ENCODE assay signal across 13 mouse cellular contexts in genomic region chr5:123027436-123027835, GRCm38 (mm10). TPM values are rescaled to one million over a fixed set of nuclear protein-coding genes. Genes with fewer than 3 reads are reported as not detected.
DNase-seq lines count a peak whose midpoint lies in the region; ATAC-seq lines count a peak whose summit lies in the region.
"Had no signal": no experiment of that assay in that cellular context is flagged by ENCODE, and none has a peak within 500 bp of the region (broad histone marks: within the 10 kb centered on the region; RNA-seq: fewer than 3 reads in every experiment).

No protein-coding gene starts in this region.

- H3K4me3 ChIP-seq in heart, embryonic 16.5 days (ENCODE audit: low read length) = no peak overlapping the region
- no peak overlapping the region for H3K4me3 ChIP-seq in forebrain, embryonic 11.5 days (ENCODE audit: low read depth, low read length)
- H3K4me3 ChIP-seq: embryonic facial prominence, embryonic 10.5 days; forebrain, embryonic 13.5 days; heart, adult 2 months had no signal

- 0 out of 2 replicates have a peak overlapping the region, but pooled peaks have one; percentile 11 for H3K27ac ChIP-seq in heart, embryonic 16.5 days (ENCODE audit: low read length)
- no peak overlapping the region for H3K27ac ChIP-seq in forebrain, embryonic 11.5 days (ENCODE audit: low read depth, low read length)
- H3K27ac ChIP-seq: embryonic facial prominence, embryonic 10.5 days; forebrain, embryonic 13.5 days; heart, adult 2 months had no signal

- peaks cover 21% of the 10 kb centered on the region for H3K36me3 ChIP-seq in heart, embryonic 16.5 days (ENCODE audit: control insufficient read depth, insufficient read depth)
- no peaks in the 10 kb centered on the region for H3K36me3 ChIP-seq in forebrain, embryonic 11.5 days (ENCODE audit: control insufficient read depth, insufficient read depth, low read length)

- no peak for DNase-seq in heart, adult 9 months (ENCODE audit: low spot score in 2 of 2)
- DNase-seq in 416B (ENCODE audit: low read depth) = peak; percentile 54
- DNase-seq in NIH3T3 (ENCODE audit: low read depth) = peak; percentile 9
- peak; percentile 53 to 75 for DNase-seq in kidney, postnatal 36 days
- DNase-seq in thymus, postnatal 25 days = no peak
- no peak for DNase-seq in adrenal gland, postnatal 14 days
- DNase-seq in forebrain, embryonic 11.5 days (ENCODE audit: low spot score) = no peak
- DNase-seq: cerebellum, adult 18-20 months had no signal

- H3K4me1 ChIP-seq in heart, embryonic 16.5 days (ENCODE audit: control insufficient read depth, insufficient read depth, low read length) = peaks cover 21% of the 10 kb centered on the region
- H3K4me1 ChIP-seq in forebrain, embryonic 11.5 days (replicated peaks; ENCODE audit: control insufficient read depth, insufficient read depth, low read length) = no peaks in the 10 kb centered on the region

- no peak for ATAC-seq in heart, embryonic 16.5 days (replicated peaks; ENCODE audit: extremely low read depth, insufficient read depth, low FRiP score)
- no peak for ATAC-seq in forebrain, embryonic 11.5 days (replicated peaks; ENCODE audit: low FRiP score)
- ATAC-seq: forebrain, embryonic 13.5 days had no signal

- H3K4me2 ChIP-seq in heart, embryonic 16.5 days (ENCODE audit: low read depth, low read length) = no peak overlapping the region
- H3K4me2 ChIP-seq in forebrain, embryonic 11.5 days (ENCODE audit: low read depth, low read length, severe bottlenecking) = no peak overlapping the region
- H3K4me2 ChIP-seq: forebrain, embryonic 13.5 days had no signal

- no peaks in the 10 kb centered on the region for H3K9me3 ChIP-seq in heart, embryonic 16.5 days (replicated peaks; ENCODE audit: control insufficient read depth, low read length)
- H3K9me3 ChIP-seq in forebrain, embryonic 11.5 days (ENCODE audit: control insufficient read depth, low read length) = no peaks in the 10 kb centered on the region
- H3K9me3 ChIP-seq: forebrain, embryonic 13.5 days had no signal

- no peaks in the 10 kb centered on the region for H3K27me3 ChIP-seq in heart, embryonic 16.5 days (ENCODE audit: control insufficient read depth, insufficient read depth, low read length)
- no peaks in the 10 kb centered on the region for H3K27me3 ChIP-seq in forebrain, embryonic 11.5 days (ENCODE audit: control insufficient read depth, insufficient read depth, low read length)
- H3K27me3 ChIP-seq: forebrain, embryonic 13.5 days had no signal

- WGBS in heart, embryonic 16.5 days = 44% methylated on average over 6 of the region's 6 CpGs
- 89% methylated on average over 6 of the region's 6 CpGs for WGBS in forebrain, embryonic 11.5 days

- no peak overlapping the region for H3K9ac ChIP-seq in heart, embryonic 16.5 days (ENCODE audit: low read length)
- no peak overlapping the region for H3K9ac ChIP-seq in forebrain, embryonic 11.5 days (ENCODE audit: low read length)
- H3K9ac ChIP-seq: forebrain, embryonic 13.5 days had no signal

RNA-seq across cellular contexts. Expression of gene Orai1, which starts 12.6 kb away (rescaled TPM):
- 16.8 and 19.1 TPM in 2 replicates for polyA plus RNA-seq in heart, embryonic 16.5 days (2015; fragmentation: Nextera tagmentation; extraction: Ambion mirVana)
- total RNA-seq in adrenal gland, postnatal 14 days (2021) = 11.7 and 13.4 TPM in 2 replicates
- polyA plus RNA-seq in forebrain, embryonic 11.5 days (2014; fragmentation: Nextera tagmentation; extraction: Ambion mirVana) = 9.6 and 9.8 TPM in 2 replicates

RNA-seq across cellular contexts. Expression of gene Morn3, which starts 19.4 kb away (rescaled TPM):
- polyA plus RNA-seq in heart, embryonic 16.5 days (2015; fragmentation: Nextera tagmentation; extraction: Ambion mirVana) = 0.37 and 1.5 TPM in 2 replicates
- total RNA-seq in adrenal gland, postnatal 14 days (2021) = not detected in 2 replicates
- polyA plus RNA-seq in forebrain, embryonic 11.5 days (2014; fragmentation: Nextera tagmentation; extraction: Ambion mirVana) = not detected in 2 replicates
- total RNA-seq: heart, adult 2 months had no signal
- polyA plus RNA-seq: embryonic facial prominence, embryonic 10.5 days; heart, adult 2 months; stomach, embryonic 14.5 days had no signal

RNA-seq across cellular contexts. Expression of gene Kdm2b, which starts 37.8 kb away (rescaled TPM):
- polyA plus RNA-seq in heart, embryonic 16.5 days (2015; fragmentation: Nextera tagmentation; extraction: Ambion mirVana) = 26.8 and 27.3 TPM in 2 replicates
- total RNA-seq in adrenal gland, postnatal 14 days (2021) = 20.5 and 24.7 TPM in 2 replicates
- 78.0 and 92.4 TPM in 2 replicates for polyA plus RNA-seq in forebrain, embryonic 11.5 days (2014; fragmentation: Nextera tagmentation; extraction: Ambion mirVana)

RNA-seq across cellular contexts. Expression of gene Tmem120b, which starts 40.8 kb away (rescaled TPM):
- 14.6 and 14.9 TPM in 2 replicates for polyA plus RNA-seq in heart, embryonic 16.5 days (2015; fragmentation: Nextera tagmentation; extraction: Ambion mirVana)
- 17.7 and 19.2 TPM in 2 replicates for total RNA-seq in adrenal gland, postnatal 14 days (2021)
- polyA plus RNA-seq in forebrain, embryonic 11.5 days (2014; fragmentation: Nextera tagmentation; extraction: Ambion mirVana) = 7.3 and 9.3 TPM in 2 replicates

Comparison
In these comparisons a context has a peak if more than half of its experiments do, and no peak if none do; other contexts are left out.
1. DNase-seq: peak in 416B (single experiment), NIH3T3 (single experiment) and kidney, postnatal 36 days (2 of 2); none in heart, adult 9 months (0 of 2), thymus, postnatal 25 days (single experiment), adrenal gland, postnatal 14 days (single experiment) and forebrain, embryonic 11.5 days (single experiment).